Comparison of ENCODE assay signal across 21 mouse cellular contexts in the genomic region with DNA sequence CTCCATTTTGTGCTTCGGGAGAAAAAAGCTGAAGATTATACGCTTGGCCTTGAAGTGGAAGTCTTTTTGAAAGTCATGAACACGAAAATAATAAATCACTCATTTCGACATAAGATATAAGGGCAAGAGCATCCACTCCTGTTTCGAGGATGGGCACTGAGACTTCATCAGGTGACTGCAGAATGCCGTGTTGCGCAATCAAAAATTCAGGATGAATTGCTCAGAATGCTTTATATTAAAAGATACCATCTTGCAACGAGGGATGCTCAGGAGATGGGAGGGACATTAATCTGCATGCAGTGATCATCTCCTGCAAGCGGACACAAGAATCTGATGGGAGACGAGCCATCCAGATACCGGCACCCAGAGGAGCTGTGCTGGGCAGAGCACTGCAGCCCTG. TPM values are rescaled to one million over a fixed set of nuclear protein-coding genes. Genes with fewer than 3 reads are reported as not detected.
DNase-seq lines count a peak whose midpoint lies in the region; TF ChIP-seq lines count a peak whose summit lies in the region.
"Had no signal": no experiment of that assay in that cellular context is flagged by ENCODE, and none has a peak within 500 bp of the region (broad histone marks: within the 10 kb centered on the region; RNA-seq: fewer than 3 reads in every experiment).

No protein-coding gene starts in this region.

- H3K27me3 ChIP-seq in C2C12 (ENCODE audit: control insufficient read depth, insufficient read depth, insufficient read length) (peaks cover 13% of the 10 kb centered on the region), myocyte (ENCODE audit: control insufficient read depth, insufficient read depth, insufficient read length) (peaks cover 9% of the 10 kb centered on the region)
- H3K27me3 ChIP-seq: CH12.LX, Patski had no signal

- peak; percentile 21 for DNase-seq in heart, adult 11 months
- DNase-seq in heart, postnatal 14 days, result no peak
- no peak for DNase-seq in retina, embryonic 14.5 days (ENCODE audit: low spot score)
- no peak for DNase-seq in spleen, postnatal 14 days (ENCODE audit: low spot score in 2 of 2)
- DNase-seq: adrenal gland, adult 2 months; adrenal gland, adult 8-10 months; adrenal gland, postnatal 10 days; adrenal gland, postnatal 14 days; adrenal gland, postnatal 25 days; adrenal gland, postnatal 36 days; B cell, adult 2 months; cerebellum, adult 11 months; cerebellum, adult 11-12 months; cerebellum, adult 18-20 months; cerebellum, adult 2 months had no signal

- no peaks in the 10 kb centered on the region for H3K36me3 ChIP-seq in C2C12 (ENCODE audit: control insufficient read depth, insufficient read depth)
- no peaks in the 10 kb centered on the region for H3K36me3 ChIP-seq in myocyte (ENCODE audit: control insufficient read depth, insufficient read depth)
- H3K36me3 ChIP-seq: G1E had no signal

- no peak overlapping the region for H3K4me3 ChIP-seq in C2C12 (ENCODE audit: insufficient read depth, poor library complexity, severe bottlenecking)
- H3K4me3 ChIP-seq in myocyte, result no peak overlapping the region

- H3ac ChIP-seq in C2C12 (ENCODE audit: control insufficient read depth, insufficient read length, low read depth), result no peak overlapping the region
- no peak overlapping the region for H3ac ChIP-seq in myocyte (ENCODE audit: control insufficient read depth, insufficient read length)

- intact Hi-C loops in heart, postnatal 14 days (cut with DNase I), result no loop called here

- no peak for TF ChIP-seq POLR2A in myocyte (IDR thresholded peaks at IDR 0.05; ENCODE audit: insufficient read length, low read depth)

- H3K79me2 ChIP-seq in C2C12 (ENCODE audit: control insufficient read depth, insufficient read depth), result no peaks in the 10 kb centered on the region
- no peaks in the 10 kb centered on the region for H3K79me2 ChIP-seq in myocyte (ENCODE audit: control insufficient read depth, insufficient read depth)

- H3K4me2 ChIP-seq in myocyte (ENCODE audit: low read depth), result no peak overlapping the region

- TF ChIP-seq CTCF in C2C12 (IDR thresholded peaks at IDR 0.05; ENCODE audit: control insufficient read depth, insufficient read depth, insufficient read length), result no peak

- H3K79me3 ChIP-seq in C2C12 (ENCODE audit: low read depth), result no peaks in the 10 kb centered on the region

TF ChIP-seq in C2C12, 6 proteins besides CTCF, POLR2A, EP300 and RAD21:
- TF ChIP-seq MYOD1 (IDR thresholded peaks at IDR 0.05; ENCODE audit: control insufficient read depth, insufficient read length, low read depth) (no peak), CEBPB (IDR thresholded peaks at IDR 0.05; ENCODE audit: low read depth) (peak; percentile 63)

TF ChIP-seq in myocyte, 11 proteins besides CTCF, POLR2A, EP300 and RAD21:
- no peak for TF ChIP-seq REST (IDR thresholded peaks at IDR 0.05; ENCODE audit: insufficient read depth, insufficient read length)
- TF ChIP-seq MYOD1 (IDR thresholded peaks at IDR 0.05; ENCODE audit: control insufficient read depth in 1 of 3, insufficient read length in 2 of 3, low read depth in 2 of 3), result no peak
- TF ChIP-seq CEBPB (IDR thresholded peaks at IDR 0.05; ENCODE audit: insufficient read depth, poor library complexity, severe bottlenecking), result 0 out of 2 replicates have a peak, but pooled peaks have one; percentile 61
- no peak for TF ChIP-seq TCF3 (IDR thresholded peaks at IDR 0.05; ENCODE audit: insufficient read length, low read depth)

RNA-seq across cellular contexts. Expression of a gene that starts 6.1 kb away (rescaled TPM):
- total RNA-seq in heart, postnatal 14 days (2021), result under 1 TPM in 1 of 2 experiments, not detected in 1; 0.31 TPM
- polyA plus RNA-seq in C2C12 (2012; fragmentation: generic; extraction: Trizol) (not detected), myocyte (2012; fragmentation: generic; extraction: Trizol) (not detected)
- total RNA-seq: CH12.LX, MEL had no signal
- polyA plus RNA-seq: G1E had no signal
